ENCODE assay signal across 15 mouse cellular contexts in genomic region chr17:79955267-79955666, GRCm38 (mm10). TPM values are rescaled to one million over a fixed set of nuclear protein-coding genes. Genes with fewer than 3 reads are reported as not detected.
DNase-seq lines count a peak whose midpoint lies in the region; ATAC-seq and TF ChIP-seq lines count a peak whose summit lies in the region.
"Had no signal": no experiment of that assay in that cellular context is flagged by ENCODE, and none has a peak within 500 bp of the region (broad histone marks: within the 10 kb centered on the region; RNA-seq: fewer than 3 reads in every experiment).

No protein-coding gene starts in this region.

- H3K9me3 ChIP-seq in CH12.LX (replicated peaks; ENCODE audit: low read length) = peaks cover 3% of the 10 kb centered on the region
- H3K9me3 ChIP-seq in intestine, postnatal 0 days (ENCODE audit: control insufficient read depth) = no peaks in the 10 kb centered on the region
- H3K9me3 ChIP-seq in midbrain, embryonic 10.5 days (replicated peaks) = no peaks in the 10 kb centered on the region
- H3K9me3 ChIP-seq: embryonic facial prominence, embryonic 12.5 days; liver, embryonic 15.5 days had no signal

- WGBS in macrophage (ENCODE audit: missing documents) = 0% methylated on average over 1 of the region's 1 CpGs
- 23% methylated on average over 1 of the region's 1 CpGs for WGBS in intestine, postnatal 0 days
- 48% methylated on average over 1 of the region's 1 CpGs for WGBS in midbrain, embryonic 10.5 days

- no peak for TF ChIP-seq EP300 in CH12.LX (IDR thresholded peaks at IDR 0.05; ENCODE audit: low read length)

- H3K36me3 ChIP-seq in CH12.LX (replicated peaks in 1 of 2; ENCODE audit: control insufficient read depth in 1 of 2, insufficient read depth in 1 of 2, low read length in 1 of 2) (no peaks in the 10 kb centered on the region), macrophage (ENCODE audit: inconsistent target) (no peaks in the 10 kb centered on the region)
- H3K36me3 ChIP-seq in intestine, postnatal 0 days (ENCODE audit: control insufficient read depth, insufficient read depth) = no peaks in the 10 kb centered on the region
- no peaks in the 10 kb centered on the region for H3K36me3 ChIP-seq in midbrain, embryonic 10.5 days
- H3K36me3 ChIP-seq: embryonic facial prominence, embryonic 12.5 days; liver, embryonic 15.5 days had no signal

- DNase-seq in A20 (ENCODE audit: low read depth, low spot score) = peak; percentile 81
- DNase-seq in CH12.LX (ENCODE audit: extremely low read depth) = peak; percentile 56
- peak; percentile 63 to 64 for DNase-seq in thymus, postnatal 10 days (ENCODE audit: low spot score in 2 of 2)
- no peak for DNase-seq in yolk sac, embryonic 10.5 days (ENCODE audit: low spot score)
- DNase-seq in midbrain, embryonic 10.5 days (ENCODE audit: low spot score) = no peak
- DNase-seq: cerebellum, adult 9-10 months; heart, postnatal 14 days had no signal

- no peak for TF ChIP-seq RAD21 in CH12.LX (IDR thresholded peaks at IDR 0.05; ENCODE audit: low read depth, low read length)

- dilution Hi-C loops in CH12.LX (cut with MboI; ENCODE audit: extremely low pct_ligation_motif_present, extremely low pct_unique_long_range_greater_than_20kb, low sequenced_read_pairs) = no loop called here

- no peak for ATAC-seq in intestine, postnatal 0 days
- ATAC-seq: lung, postnatal 0 days; midbrain, embryonic 16.5 days had no signal

- H3K4me1 ChIP-seq in CH12.LX (ENCODE audit: control insufficient read depth in 1 of 2, insufficient read depth in 2 of 2) = peaks cover 25 to 47% of the 10 kb centered on the region in 2 experiments
- H3K4me1 ChIP-seq in intestine, postnatal 0 days (replicated peaks; ENCODE audit: control insufficient read depth, insufficient read depth, low read length) = no peaks in the 10 kb centered on the region
- H3K4me1 ChIP-seq in midbrain, embryonic 10.5 days = peaks cover 8% of the 10 kb centered on the region

- in situ Hi-C loops in CH12.LX (cut with MboI; ENCODE audit: low pct_ligation_motif_present, low pct_unique_long_range_greater_than_20kb, low sequenced_read_pairs) = no loop called here

- TF ChIP-seq POLR2A in CH12.LX (IDR thresholded peaks at IDR 0.05; ENCODE audit: low read depth, low read length) = no peak

- H3K79me2 ChIP-seq in CH12.LX (replicated peaks; ENCODE audit: control insufficient read depth, extremely low read depth, insufficient read depth, poor library complexity, severe bottlenecking) (no peaks in the 10 kb centered on the region), macrophage (ENCODE audit: inconsistent target) (no peaks in the 10 kb centered on the region)

- peak overlapping the region; percentile 4; the same call in 1 of the 2 replicates for H3K4me2 ChIP-seq in CH12.LX (ENCODE audit: insufficient read depth, low read depth, poor library complexity, severe bottlenecking)
- no peak overlapping the region for H3K4me2 ChIP-seq in intestine, postnatal 0 days (replicated peaks; ENCODE audit: low read depth)
- H3K4me2 ChIP-seq: embryonic facial prominence, embryonic 12.5 days; hindbrain, embryonic 14.5 days; liver, embryonic 15.5 days had no signal

- no peak for TF ChIP-seq CTCF in CH12.LX (conservative IDR thresholded peaks at IDR 0.05 in 1 of 2, IDR thresholded peaks at IDR 0.05 in 1 of 2; ENCODE audit: low read depth in 2 of 2, low read length in 2 of 2)
- no peak for TF ChIP-seq CTCF in intestine, postnatal 0 days (IDR thresholded peaks at IDR 0.05; ENCODE audit: low read depth)

- H3K9ac ChIP-seq in CH12.LX (ENCODE audit: insufficient read depth, low read depth) = no peak overlapping the region
- no peak overlapping the region for H3K9ac ChIP-seq in intestine, postnatal 0 days (ENCODE audit: low read depth, low read length)
- H3K9ac ChIP-seq: embryonic facial prominence, embryonic 12.5 days; hindbrain, embryonic 14.5 days; liver, embryonic 15.5 days had no signal

- H3K27me3 ChIP-seq in CH12.LX (replicated peaks) = no peaks in the 10 kb centered on the region
- H3K27me3 ChIP-seq in intestine, postnatal 0 days (replicated peaks; ENCODE audit: control insufficient read depth, insufficient read depth, low read length) = no peaks in the 10 kb centered on the region
- no peaks in the 10 kb centered on the region for H3K27me3 ChIP-seq in midbrain, embryonic 10.5 days (ENCODE audit: low read depth, poor library complexity, severe bottlenecking)
- H3K27me3 ChIP-seq: embryonic facial prominence, embryonic 12.5 days; liver, embryonic 15.5 days had no signal

- H3K27ac ChIP-seq in CH12.LX (ENCODE audit: insufficient read depth, low read depth) = peak overlapping the region; percentile 89
- H3K27ac ChIP-seq in macrophage = peak overlapping the region; percentile 75
- no peak overlapping the region for H3K27ac ChIP-seq in intestine, postnatal 0 days (ENCODE audit: low read depth, low read length)
- H3K27ac ChIP-seq in midbrain, embryonic 10.5 days (replicated peaks) = no peak overlapping the region
- H3K27ac ChIP-seq: embryonic facial prominence, embryonic 12.5 days; hindbrain, embryonic 14.5 days; liver, embryonic 15.5 days had no signal

- H3K4me3 ChIP-seq in CH12.LX (replicated peaks in 1 of 3; ENCODE audit: low read depth in 2 of 3, low read length in 2 of 3, poor library complexity in 1 of 3) (no peak overlapping the region), macrophage (ENCODE audit: inconsistent target) (no peak overlapping the region)
- H3K4me3 ChIP-seq in intestine, postnatal 0 days (ENCODE audit: low read depth, low read length) = no peak overlapping the region
- H3K4me3 ChIP-seq in midbrain, embryonic 10.5 days = no peak overlapping the region
- H3K4me3 ChIP-seq: embryonic facial prominence, embryonic 12.5 days; erythroblast, embryonic 14.5 days; liver, embryonic 15.5 days had no signal

TF ChIP-seq in CH12.LX, 34 proteins besides CTCF, POLR2A, EP300 and RAD21:
- no peak for TF ChIP-seq ELF1 (IDR thresholded peaks at IDR 0.05; ENCODE audit: low read depth, low read length)
- no peak for TF ChIP-seq CHD2 (IDR thresholded peaks at IDR 0.05; ENCODE audit: low read length)
- no peak for TF ChIP-seq SIN3A (IDR thresholded peaks at IDR 0.05; ENCODE audit: low read length)
- TF ChIP-seq MYC (IDR thresholded peaks at IDR 0.05; ENCODE audit: low read depth, low read length) = no peak
- TF ChIP-seq ZC3H11A (IDR thresholded peaks at IDR 0.05; ENCODE audit: low read depth, low read length) = no peak
- TF ChIP-seq MAFK (IDR thresholded peaks at IDR 0.05; ENCODE audit: insufficient replicate concordance, low read length) = peak; percentile 82
TF ChIP-seq in CH12.LX: peak in this region for 1.

RNA-seq across cellular contexts. Expression of gene Atl2, which starts 59.3 kb away (rescaled TPM):
- total RNA-seq in CH12.LX (2012; rRNA removed) (18.0 and 19.5 TPM in 2 replicates), CH12.LX (2014; rRNA removed) (43.3 and 49.2 TPM in 2 replicates)
- polyA plus RNA-seq in CH12.LX (2012; ENCODE audit: insufficient read length, low read depth) (32.4 and 37.1 TPM in 2 replicates), macrophage (2018) (17.7 to 23.3 TPM (median 18.4 TPM) in 3 replicates)
- 10 to 100 TPM; 25.7 to 64.2 (median 38.6) TPM for total RNA-seq in macrophage (2018; cell fraction: chromatin; rRNA removed)
- total RNA-seq in macrophage (2018; cell fraction: cytosol; rRNA removed) = 10 to 100 TPM; 13.7 to 25.1 (median 18.5) TPM
- total RNA-seq in macrophage (2018; cell fraction: nucleus; rRNA removed) = 10 to 100 TPM; 17.5 to 53.7 (median 30.9) TPM
- 110 and 112 TPM in 2 replicates for polyA plus RNA-seq in intestine, postnatal 0 days (2015; fragmentation: Nextera tagmentation; extraction: Ambion mirVana)
- polyA plus RNA-seq in midbrain, embryonic 10.5 days (2016; fragmentation: Nextera tagmentation; extraction: Ambion mirVana) = 36.2 and 37.7 TPM in 2 replicates

Comparison
In these comparisons a context has a peak if more than half of its experiments do, and no peak if none do; other contexts are left out.
1. DNase-seq: peak in A20 (single experiment), CH12.LX (single experiment) and thymus, postnatal 10 days (2 of 2); none in yolk sac, embryonic 10.5 days (single experiment) and midbrain, embryonic 10.5 days (single experiment).
2. H3K27ac ChIP-seq: peak in CH12.LX (single experiment) and macrophage (single experiment); none in intestine, postnatal 0 days (single experiment) and midbrain, embryonic 10.5 days (single experiment).